Mouse (Mus musculus) cerebellum, adult (tissue): ENCODE results near the gene Akap9.
"Not testable (repeated sequence)": the region's sequence is repeated elsewhere in the genome, so short reads cannot be mapped to it uniquely, and the experiment has no call there.

Experiments
- ATAC-seq: cut with Nextera tagmentation; 2 replicates; pipeline ENCODE4 v1.9.2; 2017; ENCODE audit warnings: mild to moderate bottlenecking, moderate library complexity, mixed read lengths; ENCODE audit not compliant: insufficient number of reproducible peaks, low FRiP score, low TSS enrichment

Akap9 gene

DNA sequence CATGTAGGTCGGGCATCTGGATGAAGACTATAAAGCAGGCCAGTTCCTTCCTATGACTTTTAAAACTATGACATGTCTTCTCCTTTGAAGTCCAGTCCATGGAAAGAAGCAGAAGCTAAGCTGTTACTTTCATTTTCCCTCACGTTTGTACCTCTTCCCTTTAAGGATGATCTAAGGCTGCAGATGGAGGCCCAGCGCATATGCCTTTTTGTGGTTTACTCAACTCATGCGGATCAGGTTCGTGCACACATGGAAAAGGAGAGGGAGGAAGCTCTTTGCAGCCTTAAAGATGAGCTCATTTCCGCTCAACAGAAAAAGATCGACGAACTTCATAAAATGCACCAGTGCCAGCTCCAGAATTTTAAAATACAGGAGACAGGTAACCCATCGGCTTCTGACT lies 40.6 kb downstream of the Akap9 start:
- no peak for ATAC-seq

GRCm38 (mm10) chr5:3969114-3969513 lies 41.3 kb downstream of the Akap9 start:
- ATAC-seq = no peak

DNA sequence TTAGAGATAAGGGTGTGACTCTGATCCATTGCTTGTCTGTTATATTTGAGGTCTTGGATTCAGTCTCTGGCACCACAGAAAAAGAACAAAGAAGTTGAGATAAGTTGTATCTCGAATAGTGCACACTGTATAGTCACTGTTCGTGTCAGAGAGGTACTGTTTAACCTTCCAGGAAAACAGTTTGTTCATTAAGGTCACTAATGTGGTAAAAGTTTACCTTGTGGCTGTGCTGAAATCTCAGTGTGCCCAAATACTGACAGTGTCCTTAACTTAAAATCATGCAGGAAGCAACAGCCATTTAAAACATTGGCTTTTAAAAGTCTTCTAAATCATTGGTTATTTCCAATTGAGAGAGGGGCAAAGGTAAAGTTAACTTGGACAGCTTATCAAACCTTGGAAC lies 43.1 kb downstream of the Akap9 start:
- no peak for ATAC-seq

DNA sequence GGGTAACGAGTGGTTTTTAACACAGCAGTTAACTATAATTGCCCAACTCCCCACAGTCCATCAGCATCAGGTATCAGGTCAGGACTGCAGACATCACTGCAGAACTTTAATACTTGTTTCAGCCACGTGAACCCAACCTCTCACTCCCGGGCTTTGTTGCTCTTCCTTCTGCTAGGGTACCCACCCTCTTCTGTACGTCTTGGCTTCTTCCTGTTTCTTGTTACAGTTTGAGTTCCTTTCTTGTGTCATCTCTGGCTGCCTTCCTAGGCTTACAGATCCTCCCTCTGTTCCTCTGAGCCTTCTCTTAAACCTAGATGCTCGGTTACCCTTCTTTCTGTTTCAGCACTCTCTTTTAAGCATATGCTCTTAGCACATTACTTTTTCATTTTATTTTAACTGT lies 45.9 kb downstream of the Akap9 start:
- ATAC-seq = no peak

- no peak for ATAC-seq
Measured at GRCm38 (mm10) chr5:3974896-3975295, 47.0 kb downstream of the Akap9 start.

DNA sequence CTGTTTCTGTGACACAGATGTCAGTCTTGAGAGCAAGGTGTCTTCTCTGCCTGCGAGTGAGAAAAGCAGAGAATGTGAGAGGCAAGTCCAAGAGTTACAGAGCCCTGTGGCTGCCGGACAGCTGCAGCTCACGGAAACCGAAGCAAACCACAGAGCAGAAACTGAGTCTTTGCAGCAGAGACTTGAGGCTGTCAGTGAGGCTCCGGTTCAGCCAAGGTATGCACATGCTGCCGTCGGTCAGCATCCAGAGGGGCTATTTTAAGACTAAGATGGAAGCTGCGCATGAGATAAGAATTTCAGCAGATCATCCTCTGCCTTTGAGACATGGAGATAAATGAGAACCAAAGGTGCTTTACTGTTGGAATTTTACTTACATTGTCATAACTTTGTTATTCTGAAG lies 48.3 kb downstream of the Akap9 start:
- no peak for ATAC-seq

- ATAC-seq = no peak
Measured at GRCm38 (mm10) chr5:3977904-3978303, 50.0 kb downstream of the Akap9 start.

- ATAC-seq = no peak
Measured at GRCm38 (mm10) chr5:3989608-3990007, 61.8 kb downstream of the Akap9 start.

GRCm38 (mm10) chr5:3990499-3990898 lies 62.6 kb downstream of the Akap9 start:
- ATAC-seq = no peak

GRCm38 (mm10) chr5:4004531-4005469 lies 76.9 kb downstream of the Akap9 start:
- no peak for ATAC-seq

GRCm38 (mm10) chr5:4006606-4007005 lies 78.8 kb downstream of the Akap9 start:
- peak; percentile 82 for ATAC-seq

GRCm38 (mm10) chr5:4008266-4008665 lies 80.4 kb downstream of the Akap9 start:
- no peak for ATAC-seq

DNA sequence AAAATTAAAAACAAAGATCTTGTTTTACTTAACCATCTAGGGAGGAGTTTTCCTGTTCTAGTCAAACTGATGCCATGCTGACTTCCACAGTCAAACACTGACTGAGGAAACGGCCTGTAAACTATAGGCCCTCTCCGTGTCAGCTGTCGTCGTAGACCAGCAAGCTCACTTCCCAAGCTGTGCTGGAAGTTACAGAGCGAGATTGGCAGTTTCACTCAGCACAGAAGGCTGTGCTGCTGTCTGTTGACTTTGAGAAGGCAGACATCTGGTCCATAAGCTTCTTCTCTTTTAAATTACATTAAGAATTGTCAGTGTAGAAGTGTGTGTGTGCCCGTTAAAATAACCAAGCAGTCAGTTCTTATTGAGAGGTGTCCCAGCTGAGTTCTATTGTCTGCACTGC lies 81.7 kb downstream of the Akap9 start:
- no peak for ATAC-seq

DNA sequence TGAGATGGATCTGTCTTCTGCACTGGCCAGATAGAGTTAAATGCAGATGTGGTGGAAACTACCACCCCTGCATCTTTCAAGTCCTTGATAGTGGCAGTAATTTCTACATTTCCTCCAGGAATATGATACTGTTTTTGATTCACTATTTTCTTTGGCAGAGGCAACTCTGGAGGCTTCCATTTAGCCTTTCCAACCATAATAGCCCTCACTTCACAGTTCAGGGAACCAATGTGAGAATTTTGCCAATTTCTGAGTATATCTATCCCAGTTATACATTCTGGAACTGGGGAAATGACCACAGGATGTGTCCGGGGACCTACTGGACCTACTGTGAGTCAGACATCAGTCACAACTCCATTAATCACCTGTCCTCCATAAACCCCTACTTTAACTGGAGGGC lies 89.8 kb downstream of the Akap9 start:
- not testable (repeated sequence) for ATAC-seq

DNA sequence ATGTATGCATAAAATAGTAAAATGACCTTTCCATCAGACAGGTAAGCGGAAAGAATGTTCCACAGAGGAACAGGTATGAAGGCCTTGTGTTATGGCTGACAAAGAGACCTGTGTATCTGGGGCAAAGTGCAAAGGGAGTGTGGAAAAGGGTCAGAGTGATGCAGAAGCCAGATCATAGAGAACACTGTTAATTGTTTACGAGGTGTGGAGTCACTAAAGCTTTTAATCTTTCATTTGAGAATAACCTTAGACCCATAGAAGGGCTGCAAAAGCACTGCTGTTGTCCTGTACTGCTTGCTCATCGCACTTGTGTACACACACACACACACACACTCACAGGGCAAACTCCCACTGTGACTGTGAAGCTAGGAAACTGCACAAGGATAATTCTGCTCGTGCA lies 91.5 kb downstream of the Akap9 start:
- ATAC-seq = no peak

DNA sequence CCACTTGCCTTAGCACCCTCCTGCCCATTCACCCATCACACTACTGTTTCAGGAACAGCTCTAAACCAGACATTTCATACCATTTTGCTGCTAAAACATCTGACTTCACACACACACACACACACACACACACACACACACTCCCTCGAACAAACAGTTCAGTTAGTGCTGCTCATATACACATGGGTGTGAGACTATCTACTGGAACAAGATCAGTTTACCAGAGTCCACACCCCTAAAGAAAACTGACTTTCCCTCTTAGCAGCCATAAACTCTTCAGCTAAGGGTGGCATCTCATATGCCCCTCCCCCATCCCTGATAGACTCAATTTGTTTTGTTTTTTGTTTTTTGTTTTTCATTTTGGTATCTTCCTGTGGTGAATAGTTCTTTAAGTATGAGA lies 92.2 kb downstream of the Akap9 start:
- ATAC-seq = no peak

- peak; percentile 89 for ATAC-seq
Measured at GRCm38 (mm10) chr5:4023186-4023585, 95.3 kb downstream of the Akap9 start.

GRCm38 (mm10) chr5:4023742-4024681 lies 96.2 kb downstream of the Akap9 start:
- no peak for ATAC-seq

DNA sequence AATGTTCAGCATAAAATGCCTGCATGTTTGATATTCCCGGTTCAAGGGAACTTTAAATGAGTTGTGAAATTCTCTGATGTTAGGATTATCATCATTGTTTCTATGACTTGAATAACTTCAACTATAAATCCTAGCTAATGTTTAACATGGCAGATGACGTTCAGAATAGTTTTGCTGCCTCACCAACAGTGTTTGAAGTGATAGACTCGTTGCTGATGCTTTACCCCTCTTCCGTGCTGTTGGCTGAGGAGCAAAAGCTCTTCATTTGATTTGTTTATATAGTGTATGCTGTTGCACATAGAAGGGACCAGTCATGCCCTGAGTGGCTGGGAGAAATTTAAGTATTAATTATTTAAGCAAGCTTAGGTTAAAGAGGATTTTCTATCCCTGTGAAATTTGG lies 96.9 kb downstream of the Akap9 start:
- no peak for ATAC-seq

GRCm38 (mm10) chr5:4026336-4026735 lies 98.5 kb downstream of the Akap9 start:
- not testable (repeated sequence) for ATAC-seq

DNA sequence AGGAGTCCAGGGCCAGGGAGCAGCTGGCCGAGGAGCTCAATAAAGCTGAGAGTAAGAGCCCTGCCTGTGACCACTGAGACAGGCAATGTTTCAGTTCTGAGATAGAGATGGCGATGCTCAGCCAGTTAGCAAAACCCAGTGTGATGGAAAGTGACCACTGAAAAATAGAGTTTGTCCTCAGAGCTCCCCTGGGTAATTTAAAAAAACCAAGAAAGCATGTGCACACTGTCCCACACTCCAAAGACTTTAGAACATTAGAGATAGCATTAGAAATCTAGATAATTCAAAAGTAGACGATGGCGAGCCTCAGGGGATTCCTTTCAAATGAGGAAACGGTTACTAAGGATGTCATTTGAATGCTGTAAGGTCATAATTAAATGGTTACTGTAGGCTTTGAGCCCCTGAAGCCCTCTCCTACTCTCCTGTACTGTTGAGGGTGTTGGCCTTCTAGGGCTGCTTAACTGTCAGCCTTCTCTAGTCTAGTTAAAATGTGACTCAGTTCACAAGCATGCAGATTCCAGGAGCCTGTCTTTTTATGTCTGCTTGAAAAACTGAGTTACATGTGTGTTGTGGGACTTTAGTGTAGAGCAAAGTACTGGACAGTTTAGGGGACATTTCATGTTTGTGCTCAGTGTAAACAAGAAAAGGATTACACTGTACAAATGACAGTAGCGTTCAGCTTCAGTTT lies 100.8 kb downstream of the Akap9 start:
- no peak for ATAC-seq
